Mouse (Mus musculus): ENCODE data around the gene Zpbp2.

Zpbp2 gene

GRCm38 (mm10) chr11:98555124-98555700 lies 4.3 kb downstream of the Zpbp2 start:
- no peak for DNase-seq (ENCODE audit: low spot score)

- DNase-seq (ENCODE audit: low spot score), result no peak
Measured at GRCm38 (mm10) chr11:98560942-98561341, 10.0 kb downstream of the Zpbp2 start.

GRCm38 (mm10) chr11:98563025-98563424 lies 12.1 kb downstream of the Zpbp2 start:
- DNase-seq (ENCODE audit: low spot score), result no peak

- DNase-seq (ENCODE audit: low spot score), result no peak
Measured at GRCm38 (mm10) chr11:98563921-98564414, 13.1 kb downstream of the Zpbp2 start.

- peak; percentile 72 for DNase-seq (ENCODE audit: low spot score)
Measured at GRCm38 (mm10) chr11:98568326-98568725, 17.4 kb downstream of the Zpbp2 start.

GRCm38 (mm10) chr11:98569461-98569860 lies 18.6 kb downstream of the Zpbp2 start:
- no peak for DNase-seq (ENCODE audit: low spot score)

GRCm38 (mm10) chr11:98577776-98578175 lies 26.9 kb downstream of the Zpbp2 start:
- DNase-seq (ENCODE audit: low spot score), result no peak

GRCm38 (mm10) chr11:98580301-98581121 lies 29.6 kb downstream of the Zpbp2 start:
- DNase-seq (ENCODE audit: low spot score), result no peak

- DNase-seq (ENCODE audit: low spot score), result no peak
Measured at GRCm38 (mm10) chr11:98581286-98582029, 30.6 kb downstream of the Zpbp2 start.

- DNase-seq (ENCODE audit: low spot score), result no peak
Measured at GRCm38 (mm10) chr11:98582030-98582388, 31.1 kb downstream of the Zpbp2 start.

- DNase-seq (ENCODE audit: low spot score), result no peak
Measured at GRCm38 (mm10) chr11:98582551-98583264, 31.8 kb downstream of the Zpbp2 start.

GRCm38 (mm10) chr11:98583265-98583552 lies 32.3 kb downstream of the Zpbp2 start:
- DNase-seq (ENCODE audit: low spot score), result no peak

- no peak for DNase-seq (ENCODE audit: low spot score)
Measured at GRCm38 (mm10) chr11:98583571-98583970, 32.7 kb downstream of the Zpbp2 start.

- no peak for DNase-seq (ENCODE audit: low spot score)
Measured at GRCm38 (mm10) chr11:98584146-98584545, 33.2 kb downstream of the Zpbp2 start.

- DNase-seq (ENCODE audit: low spot score), result no peak
Measured at GRCm38 (mm10) chr11:98584629-98585177, 33.8 kb downstream of the Zpbp2 start.

- DNase-seq (ENCODE audit: low spot score), result no peak
Measured at GRCm38 (mm10) chr11:98586087-98586891, 35.4 kb downstream of the Zpbp2 start.

GRCm38 (mm10) chr11:98586892-98587563 lies 36.1 kb downstream of the Zpbp2 start, which contains the start of gene Ormdl3:
TSS of gene Ormdl3 (minus strand) at chr11:98587368.
- peak; percentile 98 for DNase-seq (ENCODE audit: low spot score)

- peak; percentile 53 for DNase-seq (ENCODE audit: low spot score)
Measured at GRCm38 (mm10) chr11:98587684-98588546, 37.0 kb downstream of the Zpbp2 start.

- DNase-seq (ENCODE audit: low spot score), result no peak
Measured at GRCm38 (mm10) chr11:98588833-98589281, 38.0 kb downstream of the Zpbp2 start.
